Mouse (Mus musculus) adrenal gland, postnatal 10 days (tissue): ENCODE measurements around the gene Zfp36l2. TPM values are rescaled to one million over a fixed set of nuclear protein-coding genes. Genes with fewer than 3 reads are reported as not detected.

Experiments
- DNase-seq: peaks from one replicate; pipeline ENCODE4 v3.0.0; 2021; ENCODE audit warnings: mixed read lengths
- total RNA-seq, 2 experiments: library from RNA; stranded (reverse); gene quantifications; 2 replicates each; pipeline ENCODE4 v1.2.3; 2021

Gene Zfp36l2
- total RNA-seq, 2 experiments from 2014 or later = 67.0 to 122 TPM

DNA sequence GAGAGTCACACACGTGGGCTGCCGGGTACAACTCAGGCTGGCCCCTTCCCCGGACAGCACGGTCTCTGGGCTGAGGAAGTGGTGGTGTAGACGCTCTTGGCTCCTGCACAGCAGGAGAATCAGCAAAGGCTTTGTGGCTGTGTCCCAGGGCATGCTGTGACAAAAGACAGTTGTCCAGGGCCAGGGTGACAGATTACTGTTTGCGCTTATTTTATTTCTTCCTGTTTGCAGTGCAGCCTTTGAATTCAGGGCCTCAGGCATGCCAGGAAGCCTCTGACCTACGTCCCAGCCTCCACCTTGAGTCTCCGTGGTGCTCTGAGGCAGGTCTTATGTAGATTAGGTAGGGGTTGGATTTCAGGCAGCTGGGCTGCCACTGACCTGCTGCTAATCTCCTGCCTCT is 10.3 kb downstream of the Zfp36l2 start:
- DNase-seq = peak; percentile 21

DNA sequence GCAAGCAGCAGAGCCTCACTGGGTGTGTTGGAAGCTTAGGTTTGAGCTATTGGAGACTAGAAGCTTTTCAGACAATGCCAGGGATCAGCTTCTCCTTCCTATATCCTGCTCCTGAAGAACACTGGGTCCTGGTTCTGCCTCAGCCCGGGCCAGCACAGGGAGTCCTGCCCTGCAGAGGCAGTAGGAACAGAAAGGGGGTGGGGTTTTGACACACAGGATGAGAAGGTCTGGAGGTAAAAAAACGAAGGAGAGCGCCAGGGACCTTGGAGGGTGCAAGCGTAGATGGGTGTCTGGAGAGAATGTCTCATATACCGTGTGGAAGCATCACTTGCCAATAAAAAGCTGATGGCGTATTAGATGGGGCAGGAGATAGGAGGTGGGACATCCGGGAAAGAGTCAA is 11.3 kb downstream of the Zfp36l2 start:
- peak; percentile 1 for DNase-seq

DNA sequence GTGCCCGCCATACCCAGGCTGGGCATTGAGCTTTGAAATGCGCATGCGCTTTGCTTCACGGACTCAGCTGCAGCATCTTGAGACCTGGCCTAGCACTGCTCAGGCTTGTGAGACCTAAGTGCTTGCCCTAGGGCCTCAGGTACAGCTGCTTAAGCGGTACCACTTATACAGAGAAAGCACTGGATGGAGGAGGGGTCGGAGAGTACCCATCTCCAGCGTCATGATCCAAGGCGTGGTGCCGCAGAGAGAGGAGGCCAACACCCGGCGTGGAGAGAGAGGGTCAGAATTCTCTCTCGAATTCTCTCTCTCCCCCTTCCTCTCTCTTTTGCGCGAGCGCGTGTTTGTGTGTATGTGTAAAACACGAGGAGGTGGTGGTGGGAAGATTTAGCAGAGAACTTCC is 12.6 kb downstream of the Zfp36l2 start:
- peak; percentile 0 for DNase-seq

DNA sequence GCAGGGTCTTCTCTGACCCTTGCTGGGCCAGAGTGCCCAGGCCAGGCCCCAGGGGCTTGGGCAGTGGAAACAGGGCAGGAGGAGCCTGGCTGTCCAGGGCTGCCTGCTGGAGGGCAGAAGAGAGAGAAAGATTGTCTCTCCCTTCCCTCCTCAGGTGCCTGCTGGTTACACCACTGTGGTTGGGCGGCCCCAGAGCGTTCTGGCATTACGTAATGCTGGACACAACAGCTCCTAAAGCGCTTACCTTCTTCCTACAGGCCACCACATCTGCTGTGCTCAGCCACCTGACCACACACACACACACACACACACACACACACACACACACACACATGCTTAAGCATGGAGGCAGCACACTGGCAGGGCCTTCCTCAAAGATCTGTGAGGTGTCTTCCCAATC is 20.4 kb downstream of the Zfp36l2 start:
- peak; percentile 6 for DNase-seq

DNA sequence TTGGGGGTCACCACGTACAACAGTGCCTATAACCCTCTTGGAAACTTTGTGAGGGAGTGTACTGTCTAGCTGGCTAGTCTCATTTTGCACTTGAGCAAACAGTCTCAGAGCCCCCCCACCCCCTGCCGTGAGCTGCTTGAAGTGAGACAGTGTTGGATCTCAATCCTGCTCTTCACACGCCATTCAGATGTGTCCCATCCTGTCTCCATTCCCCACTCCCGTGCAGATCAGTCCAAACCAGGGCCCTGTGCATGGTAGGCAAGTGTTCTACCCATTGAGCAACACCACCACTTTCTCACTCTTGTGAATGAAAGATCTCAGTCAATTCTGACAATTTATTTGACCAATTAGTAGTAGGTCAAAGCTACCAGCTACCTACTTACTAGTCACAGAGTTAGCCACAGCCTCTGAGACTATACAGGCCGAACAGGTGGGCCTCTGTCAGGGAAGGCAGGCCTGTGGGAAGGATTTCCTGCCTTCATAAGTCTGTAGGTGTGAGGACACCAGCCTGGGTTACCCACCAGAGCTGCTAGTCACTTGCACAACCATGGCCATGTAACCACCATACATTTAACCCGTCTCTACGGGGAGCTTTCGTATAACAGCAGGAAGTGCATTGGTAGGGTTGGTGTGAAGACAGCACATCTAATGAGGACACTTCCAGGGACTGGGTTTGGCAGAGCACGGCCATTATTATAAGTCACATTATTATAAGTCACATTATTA is 21.4 kb downstream of the Zfp36l2 start:
- DNase-seq = peak; percentile 1

DNA sequence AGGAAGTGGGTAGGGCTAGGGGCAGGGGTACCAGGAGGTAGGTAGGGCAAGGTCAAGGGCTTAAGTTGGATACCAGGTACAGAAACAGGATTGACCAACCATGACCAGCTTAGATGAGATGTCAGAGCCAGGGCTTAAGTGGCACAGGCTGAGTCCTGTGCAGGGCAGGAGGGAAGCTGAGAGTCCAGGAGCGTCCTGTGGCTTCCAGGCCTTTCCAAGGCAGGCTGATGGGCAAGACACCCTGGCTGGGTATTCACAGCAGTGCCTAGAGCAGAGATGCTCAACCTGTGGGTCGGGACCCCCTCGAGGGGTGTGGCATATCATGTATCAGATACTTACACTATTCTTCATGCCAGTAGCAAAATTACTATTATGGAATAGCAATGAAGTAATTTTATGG is 22.0 kb downstream of the Zfp36l2 start:
- DNase-seq = no peak

DNA sequence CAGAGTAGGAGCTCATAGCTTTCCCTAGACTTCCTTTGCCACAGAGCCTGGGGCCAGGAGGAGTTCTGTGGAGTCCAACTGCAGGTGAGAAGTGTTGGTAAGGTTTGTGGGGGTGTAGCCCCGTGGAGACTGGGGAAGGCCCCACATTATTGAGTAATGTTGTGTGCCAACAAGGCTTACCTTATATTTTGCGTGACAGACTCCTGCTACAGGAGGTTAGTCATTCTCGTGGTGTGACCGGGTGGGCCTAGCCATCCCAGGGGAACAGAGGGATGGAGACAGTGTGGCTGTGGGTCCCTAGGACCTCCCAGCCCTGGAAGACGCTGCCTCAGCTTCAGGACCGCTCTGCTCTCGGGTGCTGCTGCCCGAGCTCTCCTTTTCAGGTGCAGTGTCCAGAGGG is 23.6 kb downstream of the Zfp36l2 start:
- peak; percentile 0 for DNase-seq

DNA sequence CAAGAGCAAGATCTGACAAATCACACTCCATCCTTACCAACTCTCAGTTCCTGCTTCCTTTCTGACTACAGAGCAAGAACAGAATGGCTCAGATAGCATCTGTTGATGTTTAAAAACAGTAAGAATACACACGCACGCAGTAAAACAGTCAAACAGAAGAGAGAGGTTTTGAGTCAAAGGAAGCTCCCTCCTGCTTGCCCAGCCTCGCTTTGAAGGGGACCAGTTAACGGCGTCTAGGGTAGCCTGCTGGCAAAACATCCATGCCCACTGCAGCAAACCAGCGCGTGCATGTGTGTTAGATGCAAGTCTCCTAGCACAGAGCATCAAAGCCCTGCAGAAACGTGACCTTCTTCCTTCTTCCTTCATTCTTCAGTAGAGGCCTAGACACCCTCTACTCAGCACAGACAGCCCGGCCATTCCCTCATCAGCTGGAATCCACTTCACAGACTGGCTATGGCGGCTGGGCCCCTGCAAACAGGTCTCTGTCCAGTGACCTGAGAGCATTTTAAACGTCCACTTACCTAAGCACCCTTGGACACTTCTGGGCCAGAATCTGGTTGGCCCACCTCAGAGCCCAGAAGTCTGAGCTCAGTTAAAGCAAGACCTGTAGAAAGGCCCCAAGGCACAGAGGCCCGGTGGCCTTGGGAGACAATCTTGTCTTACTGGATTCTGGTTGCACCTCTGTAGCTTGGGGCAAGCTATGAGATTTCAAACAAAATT is 24.5 kb downstream of the Zfp36l2 start:
- DNase-seq = peak; percentile 1

DNA sequence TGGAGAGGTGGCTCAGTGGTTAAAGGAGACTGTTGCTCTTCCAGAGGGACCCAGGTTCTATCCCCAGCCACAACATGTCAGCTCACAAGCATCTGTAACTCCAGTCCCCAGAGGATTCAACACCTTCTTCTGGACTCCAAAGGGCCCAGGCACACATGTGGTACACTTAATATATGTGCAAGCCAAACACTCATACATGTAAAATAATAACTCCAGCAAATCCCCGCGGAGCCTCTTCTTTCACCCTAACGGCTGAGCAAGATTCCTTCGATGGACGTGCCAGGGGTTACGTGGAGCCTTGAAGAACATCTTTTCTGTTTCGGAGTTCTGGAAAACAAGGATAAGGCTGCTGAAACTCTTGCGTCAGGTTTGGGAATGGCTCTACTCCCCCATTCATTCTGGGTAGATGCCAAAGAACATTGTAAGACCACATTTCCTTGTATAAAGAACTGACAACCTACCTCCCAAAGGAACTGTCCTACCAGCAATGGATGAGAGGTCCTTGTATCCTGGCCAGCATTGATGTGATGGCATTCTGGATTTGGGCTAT is 25.5 kb downstream of the Zfp36l2 start:
- DNase-seq = peak; percentile 0

DNA sequence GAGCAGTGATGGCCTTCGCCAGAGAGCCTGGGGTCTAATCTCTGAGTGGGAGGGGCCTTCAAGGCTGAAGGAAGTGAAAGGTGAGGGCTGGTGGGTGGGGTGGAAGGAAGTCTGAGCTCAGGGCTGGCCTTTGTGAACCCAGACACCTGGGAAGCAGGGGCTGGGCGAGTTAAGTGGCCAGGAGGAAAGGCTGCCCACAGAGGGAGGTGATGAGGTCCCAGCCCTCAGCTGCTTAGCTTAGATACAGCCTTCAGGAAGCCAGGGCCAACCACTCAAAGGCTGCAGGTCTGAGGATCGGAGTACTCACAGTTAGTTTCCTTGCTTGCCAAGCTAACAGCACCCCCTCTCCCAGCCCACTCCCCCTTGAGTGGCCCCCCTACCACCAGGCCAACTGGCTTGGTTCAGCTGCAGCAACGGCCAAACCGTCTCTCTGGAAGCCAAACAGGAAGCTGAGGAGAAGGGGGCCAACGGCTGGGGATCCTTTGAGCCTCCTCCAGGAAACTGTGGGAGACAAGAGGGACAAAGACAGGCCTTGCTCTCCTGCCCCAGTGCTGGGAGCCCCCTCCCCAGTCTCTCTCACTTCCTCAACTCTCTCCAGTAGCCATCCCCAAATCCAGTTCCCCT is 26.4 kb downstream of the Zfp36l2 start:
- DNase-seq = peak; percentile 6

DNA sequence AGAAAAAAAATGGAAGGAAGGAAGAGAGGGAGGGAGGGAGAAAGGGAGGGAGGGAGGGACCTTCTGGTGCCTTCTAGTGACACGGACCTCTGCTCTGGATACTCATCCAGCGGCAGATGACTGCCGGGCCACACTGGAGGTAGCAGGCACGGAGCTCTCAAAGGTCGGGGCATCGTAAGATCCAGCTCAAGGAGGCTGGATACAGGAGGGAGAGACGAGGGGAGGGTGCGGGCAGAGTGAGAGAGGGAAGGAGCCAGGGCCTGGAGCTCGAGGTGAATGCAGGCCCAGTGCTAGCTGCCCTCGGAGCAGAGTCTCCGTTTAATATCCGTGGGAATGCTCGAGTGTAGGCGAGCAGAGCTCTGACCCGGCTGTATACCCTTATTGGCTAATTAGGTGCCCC is 28.9 kb downstream of the Zfp36l2 start:
- no peak for DNase-seq

DNA sequence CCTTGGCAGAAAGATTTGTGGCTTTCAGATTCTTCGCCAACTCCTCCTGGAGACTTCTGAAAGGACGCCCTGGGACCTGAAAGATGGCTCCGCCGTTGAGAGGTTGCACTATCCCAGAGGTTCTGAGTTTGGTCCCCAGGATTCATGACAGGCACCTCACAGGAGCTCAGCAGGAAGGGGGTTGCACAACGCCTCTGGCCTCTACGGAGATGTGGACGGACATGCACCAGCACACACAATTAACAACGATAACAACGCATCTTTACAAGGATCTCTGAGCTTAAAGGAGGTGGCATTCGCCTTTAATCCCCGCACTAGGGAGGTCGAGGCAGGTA is 29.3 kb downstream of the Zfp36l2 start:
- DNase-seq = no peak

DNA sequence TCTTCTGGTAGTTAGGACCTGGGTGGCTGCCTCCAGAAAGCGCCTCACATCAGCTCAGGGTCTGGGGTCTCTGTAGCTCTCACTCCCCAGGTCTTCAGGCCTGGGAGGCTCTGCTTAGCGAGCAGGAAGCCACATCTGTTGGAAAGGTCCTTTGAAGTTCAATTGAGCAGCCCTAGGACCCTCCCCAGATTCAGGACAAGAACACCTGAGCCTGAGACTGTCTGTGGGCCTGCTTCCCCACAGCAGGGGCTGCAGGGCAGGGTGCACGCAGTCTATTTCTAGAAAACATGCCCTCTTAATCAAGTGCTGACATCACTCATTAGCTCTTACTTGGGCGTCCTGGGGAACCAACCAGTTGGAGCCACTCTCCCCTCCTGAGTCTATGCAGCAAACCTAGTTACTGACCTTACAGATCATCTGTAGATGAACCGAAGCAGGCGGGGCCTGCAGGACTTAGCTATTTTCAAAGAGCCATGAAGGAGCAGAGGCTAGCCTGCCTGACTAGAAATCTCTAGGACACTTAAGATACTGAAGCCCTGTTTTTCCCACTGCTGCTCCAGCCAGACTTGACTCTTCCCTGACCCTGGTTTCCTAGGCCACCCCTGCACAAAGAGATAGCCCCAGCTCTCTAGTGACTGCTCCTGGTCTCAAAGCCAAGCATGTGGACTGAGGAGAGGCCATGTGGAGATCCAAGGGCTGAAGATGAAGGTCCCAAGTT is 29.8 kb downstream of the Zfp36l2 start:
- no peak for DNase-seq

DNA sequence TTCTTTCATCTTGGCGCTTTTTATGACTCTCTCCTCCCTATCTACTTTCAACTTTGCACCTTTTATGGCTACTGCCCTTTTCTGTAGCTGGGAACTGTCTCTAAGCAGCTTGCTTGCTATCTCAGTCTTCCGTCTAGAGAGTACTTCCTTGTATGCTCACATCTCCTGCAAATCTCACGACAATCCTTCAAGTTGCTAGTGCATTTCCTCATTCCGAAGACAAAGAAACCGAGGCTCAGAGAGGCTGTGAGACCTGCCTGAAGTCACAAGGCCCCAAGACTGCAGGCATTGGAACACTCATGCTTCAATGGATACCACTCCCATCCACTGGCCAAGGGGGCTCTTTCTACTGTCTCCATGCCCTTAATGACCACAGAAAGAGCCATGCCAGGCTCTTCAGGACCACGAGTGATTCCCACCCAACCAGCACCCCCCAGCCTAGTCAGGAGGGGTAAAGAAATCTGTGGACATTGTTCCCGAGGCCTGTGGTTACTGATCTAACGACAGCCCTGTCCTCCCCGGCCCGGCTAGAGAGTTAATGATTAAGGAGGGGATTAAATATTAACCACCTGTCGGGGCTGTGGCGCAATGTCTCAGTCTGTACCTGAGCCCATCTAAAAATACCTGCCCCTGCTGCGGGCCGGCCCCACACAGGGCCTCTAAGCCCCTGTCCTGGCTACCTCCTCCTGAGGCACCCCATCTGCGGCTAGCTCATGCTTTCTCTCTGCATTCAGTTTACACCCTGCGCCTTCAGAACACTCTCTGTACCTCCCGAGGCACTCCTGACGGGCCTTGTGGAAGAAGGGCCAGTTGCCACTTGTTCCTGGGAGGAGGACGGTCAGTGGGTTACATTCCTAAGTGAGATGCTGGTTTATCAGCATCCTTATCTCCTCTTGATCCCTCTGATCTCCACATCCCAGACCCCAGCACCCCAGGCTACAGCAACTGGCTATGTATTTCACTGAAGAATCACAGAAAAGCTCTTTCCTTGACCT is 30.7 kb downstream of the Zfp36l2 start:
- no peak for DNase-seq

DNA sequence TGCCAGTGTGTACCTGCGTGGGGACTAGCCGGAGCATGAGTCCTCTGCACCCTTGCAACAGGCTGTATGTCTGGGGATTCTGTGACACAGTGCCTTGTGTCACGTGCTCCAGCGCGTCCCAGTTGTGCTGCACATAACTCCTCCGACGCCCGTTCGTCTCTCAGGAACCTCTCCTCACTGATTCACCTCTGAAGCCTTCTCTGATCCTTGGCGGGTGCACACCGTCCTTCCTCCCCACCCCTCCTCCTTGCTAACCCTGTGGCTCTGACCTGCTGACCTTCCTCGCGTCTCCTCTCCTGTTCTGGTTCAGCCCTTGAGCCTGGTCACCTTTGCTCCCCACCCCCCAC is 31.5 kb downstream of the Zfp36l2 start:
- no peak for DNase-seq

DNA sequence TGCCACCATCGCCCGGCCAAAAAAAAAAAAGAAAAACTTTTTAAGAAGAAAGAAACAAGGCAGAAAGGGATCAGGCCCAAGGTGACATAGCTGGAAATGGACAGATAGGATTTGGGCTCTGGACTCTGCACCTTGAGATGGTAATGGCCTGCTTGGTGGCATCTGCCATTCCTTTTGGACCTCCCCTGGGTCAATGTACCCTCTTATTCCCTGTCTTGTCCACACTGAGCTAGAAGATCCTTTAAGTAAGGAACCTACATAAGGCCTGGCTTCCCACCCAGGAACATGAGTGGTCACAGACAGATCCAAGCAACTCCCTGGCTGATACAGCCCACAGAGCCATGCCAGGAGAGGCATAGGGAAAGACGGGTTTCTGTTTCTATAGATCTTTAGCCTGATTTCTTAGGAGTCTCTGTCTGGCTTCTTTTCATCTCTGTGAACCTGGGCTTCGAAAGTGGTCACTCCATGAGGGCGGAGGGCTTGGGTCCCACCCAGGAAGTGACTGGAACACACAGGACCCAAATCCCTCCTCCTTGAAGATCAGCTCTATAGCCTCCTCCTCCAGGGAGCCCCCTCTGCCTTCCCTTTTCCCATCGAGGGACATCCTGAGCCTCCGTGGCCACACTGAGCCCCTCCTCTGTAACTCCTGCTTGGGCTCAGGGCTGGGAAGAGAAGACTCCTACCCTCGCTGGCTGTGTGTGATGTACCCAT is 32.1 kb downstream of the Zfp36l2 start:
- DNase-seq = no peak

DNA sequence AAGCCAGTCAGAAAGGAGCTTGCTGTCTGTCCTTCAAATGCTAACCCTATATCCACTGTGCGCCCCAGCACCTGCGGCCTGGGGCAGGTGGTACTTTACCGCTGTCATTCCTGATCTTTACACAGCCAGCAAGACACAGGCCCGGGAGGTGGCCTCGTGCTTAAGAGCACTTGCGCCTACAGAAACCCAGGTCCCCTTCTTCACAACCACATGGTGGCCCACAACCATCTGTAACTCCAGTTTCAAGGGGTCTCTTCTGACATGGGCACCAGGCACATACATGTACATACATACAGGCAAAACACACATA is 32.8 kb downstream of the Zfp36l2 start:
- DNase-seq = no peak

DNA sequence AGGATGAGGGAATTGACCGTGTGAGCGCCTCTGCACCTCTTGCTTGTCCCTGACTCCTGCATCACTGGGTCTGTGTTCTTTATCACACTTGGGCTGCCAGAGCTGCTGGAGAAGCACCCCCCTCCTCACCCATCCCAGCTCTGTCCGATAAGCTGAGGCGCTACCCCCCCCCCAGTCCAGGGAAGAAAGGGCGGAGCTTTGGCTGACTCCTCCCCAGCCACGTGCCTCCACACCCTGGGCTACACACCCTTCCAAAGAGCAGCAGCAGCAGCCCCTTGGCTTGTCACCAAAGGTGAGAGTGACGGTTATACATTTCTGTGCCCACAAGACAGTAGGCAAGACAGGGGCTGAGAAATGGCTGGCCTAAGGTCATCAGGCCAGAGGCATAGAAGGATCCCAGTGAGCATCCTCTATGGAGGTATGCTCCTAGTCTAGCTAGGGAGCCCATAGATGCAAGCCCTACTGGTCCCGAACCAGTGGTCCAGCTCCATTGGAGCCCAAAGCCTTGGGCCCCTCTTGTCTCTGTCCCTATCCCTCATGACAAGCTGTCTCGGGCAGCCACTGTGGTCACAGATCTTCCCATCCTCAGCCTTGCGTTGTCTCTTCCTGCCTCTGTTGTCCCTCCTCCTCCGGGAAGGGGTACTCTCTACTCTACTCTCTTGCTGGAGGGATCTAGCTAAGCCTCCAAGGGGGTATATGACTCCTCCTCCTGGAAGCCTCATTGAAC is 33.3 kb downstream of the Zfp36l2 start:
- no peak for DNase-seq

DNA sequence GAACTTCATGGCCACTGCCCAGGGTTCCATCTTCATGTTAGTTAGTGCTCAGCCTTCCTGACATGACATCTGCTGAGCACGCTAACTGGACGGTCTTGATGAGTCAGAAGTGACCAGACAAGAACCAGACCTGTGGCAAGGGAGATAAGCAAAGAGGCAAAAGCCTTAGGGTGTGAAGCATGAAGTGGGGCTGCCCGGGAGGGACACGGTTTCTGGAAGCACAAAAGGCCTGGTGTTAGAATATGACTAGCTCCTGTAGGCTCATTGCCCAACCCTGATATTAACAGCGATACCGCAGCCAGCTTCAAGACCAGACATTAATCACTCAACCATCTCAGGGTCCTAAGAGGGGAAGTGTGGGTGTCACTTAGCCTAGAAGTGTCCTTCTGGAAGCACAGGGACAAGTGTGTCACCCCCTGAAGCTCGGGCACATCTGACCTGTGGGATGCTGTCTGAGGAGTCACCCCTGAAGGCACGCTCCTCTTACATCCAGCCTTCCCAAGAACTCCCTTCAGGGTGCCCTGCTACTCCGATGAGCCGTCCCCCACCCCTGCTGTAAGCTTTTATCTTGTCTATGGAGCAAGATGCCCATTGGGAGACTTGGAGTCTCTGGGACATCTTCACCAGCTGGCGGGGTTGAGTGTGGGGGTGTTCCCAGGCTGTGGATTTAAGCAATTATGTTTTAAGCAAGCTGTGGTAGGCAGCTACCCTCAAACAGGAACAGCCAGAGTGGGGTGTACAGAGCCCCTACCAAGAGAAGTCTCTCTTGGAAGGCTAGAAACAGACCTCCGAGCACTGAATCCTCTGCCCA is 34.6 kb downstream of the Zfp36l2 start:
- DNase-seq = no peak
